Mouse (Mus musculus): ENCODE data around the gene Armc9. TPM values are rescaled to one million over a fixed set of nuclear protein-coding genes. Genes with fewer than 3 reads are reported as not detected.

Gene Armc9
- polyA plus RNA-seq, 1 experiment from 2014 or later, result 32.3 TPM

DNA sequence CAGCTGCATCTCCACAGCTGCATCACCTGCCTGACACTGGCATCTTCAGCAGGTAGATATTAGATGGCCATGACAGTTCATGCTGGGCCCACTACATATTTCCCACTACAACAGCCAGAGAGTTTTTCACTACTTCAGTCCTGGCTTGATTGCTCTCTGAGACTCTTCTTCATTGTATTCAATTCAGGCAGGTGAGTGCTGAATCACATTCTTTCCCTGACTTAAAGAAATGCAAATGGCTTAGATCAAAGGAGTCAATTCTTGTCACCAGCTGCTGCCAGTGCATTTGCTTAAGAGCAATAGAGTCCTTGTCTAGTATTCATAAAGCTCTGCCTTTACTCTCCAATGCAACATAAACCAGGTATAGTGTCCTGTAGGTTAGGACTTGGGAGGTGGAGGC is 46.7 kb downstream of the Armc9 start:
- Histone ChIP-seq H3K4me1 (ENCODE audit: control insufficient read depth, insufficient read depth, low read length) (no peaks in the 10 kb centered on the region), H3K27me3 (ENCODE audit: control insufficient read depth, insufficient read depth, low read length) (no peaks in the 10 kb centered on the region), H3K9me3 (ENCODE audit: control insufficient read depth, low read length) (no peaks in the 10 kb centered on the region), H3K4me2 (no peak overlapping the region), H3K9ac (ENCODE audit: low read length) (no peak overlapping the region), H3K36me3 (ENCODE audit: control insufficient read depth, insufficient read depth, low read length) (peaks cover 7% of the 10 kb centered on the region; the same call in 1 of the 2 replicates), H3K27ac (ENCODE audit: low read depth, low read length) (no peak overlapping the region), H3K4me3 (ENCODE audit: low read depth, low read length) (no peak overlapping the region)
- ATAC-seq (ENCODE audit: low FRiP score) (no peak), DNase-seq (ENCODE audit: low spot score, missing footprints) (peak; percentile 35)

- H3K36me3 ChIP-seq (ENCODE audit: control insufficient read depth, insufficient read depth, low read length), result peaks cover 9% of the 10 kb centered on the region; the same call in 1 of the 2 replicates
- DNase-seq (ENCODE audit: low spot score, missing footprints) (no peak), ATAC-seq (ENCODE audit: low FRiP score) (no peak)
- no peaks in the 10 kb centered on the region for H3K9me3 ChIP-seq (ENCODE audit: control insufficient read depth, low read length)
- 94% methylated on average over 9 of the region's 9 CpGs for WGBS
- no peaks in the 10 kb centered on the region for H3K4me1 ChIP-seq (ENCODE audit: control insufficient read depth, insufficient read depth, low read length)
- H3K4me2 ChIP-seq, result no peak overlapping the region
- H3K4me3 ChIP-seq (ENCODE audit: low read depth, low read length), result no peak overlapping the region
- H3K27ac ChIP-seq (ENCODE audit: low read depth, low read length), result no peak overlapping the region
- no peaks in the 10 kb centered on the region for H3K27me3 ChIP-seq (ENCODE audit: control insufficient read depth, insufficient read depth, low read length)
- H3K9ac ChIP-seq (ENCODE audit: low read length), result no peak overlapping the region
Measured at GRCm38 (mm10) chr1:86202617-86203219, 48.1 kb downstream of the Armc9 start.

DNA sequence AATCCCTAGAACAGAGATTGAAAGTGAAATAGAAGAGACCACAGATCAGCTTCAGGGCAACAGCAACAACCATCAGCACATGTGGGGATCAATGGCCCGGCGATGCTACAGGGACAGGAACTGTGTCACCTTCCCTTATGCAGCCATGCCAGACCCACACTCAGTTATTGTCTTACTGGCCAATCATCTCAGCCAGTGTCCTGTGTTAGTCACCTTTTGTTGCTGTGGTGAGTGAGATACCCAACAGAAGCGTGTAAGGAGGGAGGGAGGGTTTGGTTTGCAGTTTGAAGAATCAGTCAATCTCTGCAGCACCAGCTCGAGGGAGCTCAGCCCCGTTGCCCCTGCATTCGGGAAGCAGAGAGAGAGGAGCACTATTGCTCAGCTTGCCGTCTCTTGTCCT is 56.1 kb downstream of the Armc9 start:
- no peak for ATAC-seq (ENCODE audit: low FRiP score)
- peaks cover 8% of the 10 kb centered on the region; the same call in 1 of the 2 replicates for H3K36me3 ChIP-seq (ENCODE audit: control insufficient read depth, insufficient read depth, low read length)
- H3K27me3 ChIP-seq (ENCODE audit: control insufficient read depth, insufficient read depth, low read length), result no peaks in the 10 kb centered on the region
- no peak for DNase-seq (ENCODE audit: low spot score, missing footprints)
- H3K4me2 ChIP-seq, result no peak overlapping the region
- H3K9ac ChIP-seq (ENCODE audit: low read length), result no peak overlapping the region
- no peaks in the 10 kb centered on the region for H3K9me3 ChIP-seq (ENCODE audit: control insufficient read depth, low read length)
- no peak overlapping the region for H3K4me3 ChIP-seq (ENCODE audit: low read depth, low read length)
- WGBS, result 87% methylated on average over 7 of the region's 7 CpGs
- H3K4me1 ChIP-seq (ENCODE audit: control insufficient read depth, insufficient read depth, low read length), result no peaks in the 10 kb centered on the region
- no peak overlapping the region for H3K27ac ChIP-seq (ENCODE audit: low read depth, low read length)

- no peak overlapping the region for H3K27ac ChIP-seq (ENCODE audit: low read depth, low read length)
- H3K4me1 ChIP-seq (ENCODE audit: control insufficient read depth, insufficient read depth, low read length), result no peaks in the 10 kb centered on the region
- no peak overlapping the region for H3K9ac ChIP-seq (ENCODE audit: low read length)
- 100% methylated on average over 1 of the region's 1 CpGs for WGBS
- ATAC-seq (ENCODE audit: low FRiP score) (no peak), DNase-seq (ENCODE audit: low spot score, missing footprints) (no peak)
- no peaks in the 10 kb centered on the region for H3K27me3 ChIP-seq (ENCODE audit: control insufficient read depth, insufficient read depth, low read length)
- H3K36me3 ChIP-seq (ENCODE audit: control insufficient read depth, insufficient read depth, low read length), result peaks cover 8% of the 10 kb centered on the region; the same call in 1 of the 2 replicates
- H3K4me2 ChIP-seq, result no peak overlapping the region
- no peak overlapping the region for H3K4me3 ChIP-seq (ENCODE audit: low read depth, low read length)
- H3K9me3 ChIP-seq (ENCODE audit: control insufficient read depth, low read length), result no peaks in the 10 kb centered on the region
Measured at GRCm38 (mm10) chr1:86211498-86211897, 56.9 kb downstream of the Armc9 start.

- Histone ChIP-seq H3K4me1 (ENCODE audit: control insufficient read depth, insufficient read depth, low read length) (no peaks in the 10 kb centered on the region), H3K4me2 (no peak overlapping the region), H3K9ac (ENCODE audit: low read length) (no peak overlapping the region), H3K27me3 (ENCODE audit: control insufficient read depth, insufficient read depth, low read length) (no peaks in the 10 kb centered on the region), H3K9me3 (ENCODE audit: control insufficient read depth, low read length) (no peaks in the 10 kb centered on the region), H3K4me3 (ENCODE audit: low read depth, low read length) (no peak overlapping the region), H3K27ac (ENCODE audit: low read depth, low read length) (no peak overlapping the region), H3K36me3 (ENCODE audit: control insufficient read depth, insufficient read depth, low read length) (peaks cover 6% of the 10 kb centered on the region; the same call in 1 of the 2 replicates)
- DNase-seq (ENCODE audit: low spot score, missing footprints), result no peak
- 93% methylated on average over 8 of the region's 8 CpGs for WGBS
- ATAC-seq (ENCODE audit: low FRiP score), result no peak
Measured at GRCm38 (mm10) chr1:86212731-86213130, 58.2 kb downstream of the Armc9 start.

- WGBS, result 5% methylated on average over 1 of the region's 1 CpGs
- Histone ChIP-seq H3K27ac (ENCODE audit: low read depth, low read length) (no peak overlapping the region), H3K4me2 (no peak overlapping the region), H3K36me3 (ENCODE audit: control insufficient read depth, insufficient read depth, low read length) (no peaks in the 10 kb centered on the region), H3K9me3 (ENCODE audit: control insufficient read depth, low read length) (no peaks in the 10 kb centered on the region), H3K4me1 (ENCODE audit: control insufficient read depth, insufficient read depth, low read length) (no peaks in the 10 kb centered on the region), H3K27me3 (ENCODE audit: control insufficient read depth, insufficient read depth, low read length) (no peaks in the 10 kb centered on the region), H3K9ac (ENCODE audit: low read length) (no peak overlapping the region), H3K4me3 (ENCODE audit: low read depth, low read length) (no peak overlapping the region)
- DNase-seq (ENCODE audit: low spot score, missing footprints) (peak; percentile 98), ATAC-seq (ENCODE audit: low FRiP score) (peak; percentile 57; the same call in 1 of the 2 replicates)
Measured at GRCm38 (mm10) chr1:86214158-86214557, 59.6 kb downstream of the Armc9 start.

DNA sequence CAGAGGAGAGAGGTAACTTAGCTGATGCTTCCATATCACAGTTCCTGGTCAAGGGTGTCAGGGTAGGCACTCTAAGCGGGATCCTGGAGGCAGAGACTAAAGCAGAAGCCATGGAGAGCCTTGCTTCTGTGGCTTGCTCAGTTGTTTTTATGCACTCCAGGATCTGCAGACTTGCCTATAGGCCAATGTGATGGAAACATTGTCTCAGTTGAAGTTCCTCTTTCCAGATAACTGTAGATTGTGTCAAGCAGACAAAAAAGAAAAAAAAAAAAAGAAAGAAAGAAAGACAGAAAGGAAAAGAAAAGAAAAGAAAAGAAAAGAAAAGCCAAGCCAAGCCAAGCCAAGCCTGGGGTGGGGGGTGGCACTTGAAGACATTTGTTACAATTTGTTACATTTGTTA is 60.7 kb downstream of the Armc9 start:
- Histone ChIP-seq H3K4me2 (no peak overlapping the region), H3K9me3 (ENCODE audit: control insufficient read depth, low read length) (no peaks in the 10 kb centered on the region), H3K36me3 (ENCODE audit: control insufficient read depth, insufficient read depth, low read length) (no peaks in the 10 kb centered on the region), H3K27me3 (ENCODE audit: control insufficient read depth, insufficient read depth, low read length) (no peaks in the 10 kb centered on the region), H3K9ac (ENCODE audit: low read length) (no peak overlapping the region), H3K27ac (ENCODE audit: low read depth, low read length) (no peak overlapping the region), H3K4me1 (ENCODE audit: control insufficient read depth, insufficient read depth, low read length) (no peaks in the 10 kb centered on the region), H3K4me3 (ENCODE audit: low read depth, low read length) (no peak overlapping the region)
- DNase-seq (ENCODE audit: low spot score, missing footprints), result no peak
- no peak for ATAC-seq (ENCODE audit: low FRiP score)
- 90% methylated on average over 1 of the region's 1 CpGs for WGBS

DNA sequence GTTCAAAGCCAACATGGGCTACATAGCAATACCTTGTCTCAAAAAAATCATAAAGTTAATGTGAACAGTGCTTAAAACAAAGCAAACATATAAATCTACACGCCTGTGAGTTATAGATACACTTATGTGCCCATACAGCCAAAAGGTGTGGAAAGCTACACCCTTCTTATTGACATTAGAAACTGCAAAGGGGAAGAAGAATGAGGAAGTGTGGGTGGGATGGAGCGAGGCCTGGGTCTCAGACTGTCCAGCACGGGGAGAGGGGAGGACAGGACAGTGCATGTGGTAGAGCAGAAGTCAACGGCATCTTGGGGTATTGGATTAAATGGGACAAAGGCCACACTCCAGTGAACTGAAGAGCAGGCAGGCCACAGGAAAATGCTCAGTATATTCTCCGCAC is 61.8 kb downstream of the Armc9 start:
- no peak for DNase-seq (ENCODE audit: low spot score, missing footprints)
- Histone ChIP-seq H3K27ac (ENCODE audit: low read depth, low read length) (no peak overlapping the region), H3K9ac (ENCODE audit: low read length) (no peak overlapping the region), H3K4me3 (ENCODE audit: low read depth, low read length) (no peak overlapping the region), H3K36me3 (ENCODE audit: control insufficient read depth, insufficient read depth, low read length) (no peaks in the 10 kb centered on the region), H3K27me3 (ENCODE audit: control insufficient read depth, insufficient read depth, low read length) (no peaks in the 10 kb centered on the region), H3K4me2 (no peak overlapping the region), H3K9me3 (ENCODE audit: control insufficient read depth, low read length) (no peaks in the 10 kb centered on the region), H3K4me1 (ENCODE audit: control insufficient read depth, insufficient read depth, low read length) (no peaks in the 10 kb centered on the region)
- ATAC-seq (ENCODE audit: low FRiP score), result no peak
- WGBS, result 84% methylated on average over 5 of the region's 5 CpGs

GRCm38 (mm10) chr1:86217976-86218375 is 63.4 kb downstream of the Armc9 start:
- DNase-seq (ENCODE audit: low spot score, missing footprints) (no peak), ATAC-seq (ENCODE audit: low FRiP score) (no peak)
- no peaks in the 10 kb centered on the region for H3K9me3 ChIP-seq (ENCODE audit: control insufficient read depth, low read length)
- no peak overlapping the region for H3K4me3 ChIP-seq (ENCODE audit: low read depth, low read length)
- H3K27me3 ChIP-seq (ENCODE audit: control insufficient read depth, insufficient read depth, low read length), result no peaks in the 10 kb centered on the region
- no peak overlapping the region for H3K27ac ChIP-seq (ENCODE audit: low read depth, low read length)
- no peaks in the 10 kb centered on the region for H3K36me3 ChIP-seq (ENCODE audit: control insufficient read depth, insufficient read depth, low read length)
- WGBS, result 82% methylated on average over 6 of the region's 6 CpGs
- no peak overlapping the region for H3K9ac ChIP-seq (ENCODE audit: low read length)
- no peaks in the 10 kb centered on the region for H3K4me1 ChIP-seq (ENCODE audit: control insufficient read depth, insufficient read depth, low read length)
- H3K4me2 ChIP-seq, result no peak overlapping the region
